Mouse (Mus musculus) frontal cortex, postnatal 10 days (tissue): ENCODE measurements at regions not wholly inside any gene's neighbourhood (a gene's known extent, or its start where the extent isn't known, plus 50 kb on each side); places are given as distances from the start of the nearest gene placed in this dataset.
"Not testable (repeated sequence)": the region's sequence is repeated elsewhere in the genome, so short reads cannot be mapped to it uniquely, and the experiment has no call there.

Experiments
- DNase-seq, 2 experiments: peaks; one replicate each; pipeline ENCODE4 v3.0.0; 2022; ENCODE audit warnings: low spot score in 2 of 2, mixed read lengths in 1 of 2

DNA sequence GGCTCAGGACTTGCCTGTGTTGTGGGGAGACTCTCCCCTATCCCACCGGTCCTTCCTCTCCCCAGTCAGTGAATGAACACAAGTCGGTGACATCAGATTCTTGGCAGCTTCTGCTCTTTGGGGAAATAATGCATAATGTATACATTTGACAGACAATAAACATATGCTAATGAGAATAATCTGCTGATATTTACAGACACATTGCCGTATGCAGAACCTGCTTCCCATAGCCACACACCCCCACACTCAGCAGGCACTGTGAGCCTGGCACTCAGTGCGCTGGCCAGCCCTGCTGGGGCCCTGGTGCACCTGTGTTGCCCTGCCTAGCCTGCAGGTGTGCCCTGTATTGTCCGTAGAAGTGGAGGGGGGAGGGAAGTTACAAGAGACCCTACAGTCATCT lies 215.5 kb downstream of the Matn1 start:
- no peak for DNase-seq

DNA sequence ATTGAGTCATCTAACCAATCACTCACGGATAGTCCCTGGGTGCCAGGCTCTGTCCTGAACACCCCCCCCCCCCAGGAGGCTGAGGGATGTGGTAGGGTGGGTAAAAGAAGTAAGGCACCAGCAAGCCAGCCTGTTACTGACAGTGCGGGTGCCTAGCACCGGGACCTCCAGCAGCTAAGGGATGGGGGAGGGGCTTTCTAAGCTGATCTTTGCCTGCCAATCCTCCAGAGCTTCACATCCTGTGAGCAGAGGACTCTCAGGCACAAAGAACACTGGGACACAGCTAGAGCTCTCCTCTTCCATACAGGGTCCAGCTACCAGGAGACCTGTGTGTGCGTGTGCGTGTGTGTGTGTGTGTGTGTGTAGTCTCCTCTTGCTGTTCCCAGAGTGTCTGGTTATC lies 215.9 kb downstream of the Matn1 start:
- DNase-seq, result no peak

DNA sequence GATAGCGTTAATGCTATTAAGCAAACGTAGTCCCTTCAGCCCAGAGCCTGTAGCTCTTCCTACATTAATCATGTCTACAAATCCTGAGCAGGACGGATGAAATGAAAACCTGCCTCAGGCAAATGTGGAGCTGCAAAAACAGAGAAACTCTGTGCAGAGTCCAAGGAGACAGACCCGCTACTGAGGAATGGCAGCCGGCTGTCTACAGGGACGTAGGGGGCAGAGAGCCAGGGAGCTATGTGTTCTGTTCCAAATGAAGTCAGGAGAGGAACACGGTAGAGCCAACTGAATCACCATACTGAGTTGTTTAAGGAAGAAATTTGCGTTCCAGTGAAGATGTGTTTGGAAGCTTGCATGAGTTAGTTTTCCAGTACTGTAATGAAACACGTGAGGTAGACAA lies 217.3 kb downstream of the Matn1 start:
- DNase-seq, result no peak

- peak in 1 of 2 experiments; percentile 7 for DNase-seq
Measured at GRCm38 (mm10) chr4:131163782-131164315, 219.7 kb downstream of the Matn1 start.

DNA sequence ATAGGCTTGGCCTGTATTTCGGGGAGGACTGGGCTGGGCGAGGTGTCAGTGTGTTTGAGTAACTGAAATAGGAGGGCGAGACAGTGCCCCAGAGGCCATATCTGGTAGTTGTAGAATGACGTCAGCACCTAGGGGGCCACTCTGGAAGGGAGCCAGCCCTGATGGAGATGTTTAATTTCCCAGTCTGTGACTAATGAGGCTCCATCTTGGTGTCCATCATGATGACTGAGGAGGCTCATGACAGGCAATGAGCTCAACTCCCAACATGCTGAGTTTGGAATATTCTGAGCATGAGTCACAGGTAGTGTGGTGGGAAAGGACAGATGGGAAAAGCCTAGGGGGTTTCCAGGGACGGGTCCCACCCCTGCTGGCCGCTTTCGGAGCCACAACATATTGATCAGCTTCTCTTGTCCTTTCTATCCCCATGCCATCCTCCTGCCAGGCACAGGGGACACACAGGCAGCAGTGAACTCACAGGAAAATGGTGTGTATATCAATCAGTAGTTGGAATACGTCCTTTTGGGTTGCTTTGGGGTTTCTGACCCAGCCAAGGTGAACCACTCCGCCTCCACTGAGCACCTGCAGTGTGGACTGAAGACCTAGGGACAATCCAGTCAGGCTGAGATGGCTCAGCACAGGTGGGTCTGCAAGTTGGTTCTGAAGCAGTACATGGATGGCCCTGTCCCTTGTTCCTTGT lies 222.5 kb downstream of the Matn1 start:
- DNase-seq, result no peak

DNA sequence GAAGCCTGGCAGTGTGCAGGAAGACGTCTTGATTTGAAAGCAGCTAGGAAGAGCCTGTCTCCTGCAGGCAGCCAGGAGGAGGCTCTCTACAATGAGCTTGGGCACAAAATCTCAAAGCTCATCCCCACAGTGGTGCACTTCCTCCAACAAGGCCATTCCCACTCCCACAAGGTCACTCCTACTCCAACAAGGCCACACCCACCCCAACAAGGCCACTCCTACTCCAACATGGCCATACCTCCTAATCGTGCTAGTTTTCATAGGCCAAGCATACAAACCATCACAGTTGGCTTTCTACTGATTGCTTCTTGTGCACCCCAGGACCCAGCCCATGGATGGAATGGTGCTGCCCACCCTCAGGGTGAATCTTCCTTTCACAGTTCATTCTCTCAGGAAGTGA lies 223.7 kb downstream of the Matn1 start:
- DNase-seq, result no peak

DNA sequence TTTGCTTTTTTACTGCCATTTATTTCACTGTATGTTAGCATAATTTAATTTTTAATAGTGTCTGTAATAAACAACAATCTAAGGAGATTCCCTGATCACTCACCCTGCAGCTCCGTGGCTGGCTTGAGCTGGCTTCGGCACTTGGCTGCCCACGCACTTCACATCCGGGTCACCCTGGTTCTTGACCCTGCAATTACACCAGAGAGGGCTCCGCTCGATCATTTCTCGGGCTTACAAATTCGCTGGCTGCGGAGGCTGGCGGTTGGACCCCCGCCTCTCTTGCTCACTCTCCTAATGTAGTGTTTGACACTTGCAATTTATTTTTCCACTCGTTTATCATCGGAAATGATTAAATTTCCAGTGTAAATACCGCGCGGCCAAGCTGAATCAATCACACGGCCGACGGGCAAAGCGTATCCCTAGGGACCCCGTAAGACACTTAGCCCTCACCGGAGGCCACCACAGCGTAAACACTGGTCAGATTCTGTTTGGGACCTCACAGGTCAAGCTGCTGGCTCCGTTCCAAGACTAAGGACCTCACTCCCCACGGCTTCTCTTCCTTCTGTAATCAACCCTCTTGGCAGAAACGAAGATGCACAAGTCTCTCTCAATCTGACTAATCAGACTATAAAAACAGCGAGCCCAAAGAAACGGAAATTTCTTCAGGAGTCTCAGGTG lies 229.7 kb downstream of the Matn1 start:
- no peak for DNase-seq

DNA sequence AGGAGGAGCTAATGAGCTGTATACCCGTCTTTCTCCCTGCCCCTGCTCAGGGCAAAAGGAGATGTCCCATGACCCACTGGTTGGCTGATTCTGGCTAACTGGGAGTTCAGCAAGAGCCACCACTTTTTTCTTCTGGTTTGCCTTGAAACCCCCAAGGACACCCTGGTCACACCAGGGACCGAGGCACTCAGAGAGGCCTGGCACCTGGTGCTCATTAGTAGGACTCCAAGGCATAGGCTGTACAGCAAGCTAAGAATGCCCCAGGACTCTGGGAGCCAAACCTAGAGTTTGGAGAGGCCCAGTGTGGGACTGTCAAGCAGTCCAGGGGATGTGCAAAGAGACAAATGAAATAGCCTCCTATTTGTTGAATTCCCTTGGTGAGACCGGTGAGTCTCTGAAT lies 232.5 kb downstream of the Matn1 start:
- DNase-seq, result no peak

GRCm38 (mm10) chr4:131177889-131178288 lies 233.7 kb downstream of the Matn1 start:
- DNase-seq, result no peak

GRCm38 (mm10) chr4:131178642-131179041 lies 234.5 kb downstream of the Matn1 start:
- DNase-seq, result not testable (repeated sequence)

DNA sequence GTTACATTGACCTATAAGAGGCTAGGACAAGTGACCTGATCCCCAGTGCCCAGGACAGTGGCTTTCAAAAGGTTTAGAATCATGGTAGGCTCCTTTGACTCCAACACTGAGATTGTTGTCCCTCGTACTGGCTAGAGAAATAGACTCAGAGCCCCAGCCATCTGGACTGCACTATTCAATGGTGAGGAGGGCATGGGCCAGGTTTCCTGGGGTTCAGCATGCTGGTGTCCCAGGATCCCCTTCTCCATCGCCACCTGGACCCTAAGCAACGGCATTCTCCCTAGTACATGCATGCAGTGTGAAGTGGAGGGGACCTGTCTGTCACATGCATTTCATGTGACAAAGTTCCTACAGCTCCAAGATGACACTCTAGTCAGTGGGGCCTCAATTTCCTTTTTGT lies 243.9 kb downstream of the Matn1 start:
- DNase-seq, result no peak

- DNase-seq, result no peak
Measured at GRCm38 (mm10) chr4:131191106-131191880, 247.1 kb downstream of the Matn1 start.

DNA sequence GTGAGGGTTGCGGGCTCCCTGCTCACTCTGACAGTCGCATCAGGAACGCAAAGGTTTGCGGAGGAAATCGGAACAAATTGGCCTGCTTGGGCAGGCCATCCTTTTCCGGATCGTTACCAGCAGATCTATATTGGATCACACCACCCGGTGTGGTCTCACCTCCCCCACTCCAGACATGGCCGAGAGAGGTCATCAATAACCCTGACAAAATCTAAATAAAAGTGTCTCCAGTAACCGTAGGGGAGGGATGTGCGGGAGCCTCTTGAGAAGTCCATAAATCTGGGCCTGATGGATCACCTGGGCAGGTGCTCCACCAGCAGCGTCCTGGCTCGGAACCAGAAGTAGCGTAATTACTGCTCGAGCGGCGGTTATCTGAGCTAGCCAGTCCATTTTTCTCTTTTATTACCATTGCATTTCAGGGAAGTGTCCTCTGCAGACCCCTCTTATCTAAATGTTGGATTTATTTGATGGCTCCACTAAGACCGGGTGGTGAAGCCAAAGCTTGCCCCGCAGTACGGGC lies 249.8 kb downstream of the Matn1 start:
- no peak for DNase-seq

GRCm38 (mm10) chr4:131196147-131196546 lies 252.0 kb downstream of the Matn1 start:
- no peak for DNase-seq

DNA sequence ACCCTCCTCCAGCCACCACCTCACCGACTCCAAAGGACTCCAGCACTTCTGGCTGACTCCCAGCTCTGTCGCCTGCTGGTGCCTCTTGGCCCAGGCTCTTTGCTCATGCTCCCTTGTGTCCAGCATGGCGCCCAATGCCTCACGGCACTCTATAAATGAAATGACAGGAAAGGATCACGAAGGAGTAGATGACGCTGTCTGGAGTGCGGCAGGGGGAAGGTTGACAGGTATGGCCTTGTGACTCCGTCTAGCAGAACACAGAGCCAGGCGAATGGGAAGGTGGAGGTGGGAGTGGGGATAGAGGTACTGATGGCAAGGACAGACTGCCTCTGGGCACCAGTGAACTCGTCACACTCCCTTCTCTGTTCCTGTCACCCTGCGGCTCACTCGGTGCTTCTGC lies 259.5 kb downstream of the Matn1 start:
- DNase-seq, result no peak

- DNase-seq, result no peak
Measured at GRCm38 (mm10) chr4:131204722-131205121, 260.5 kb downstream of the Matn1 start.

DNA sequence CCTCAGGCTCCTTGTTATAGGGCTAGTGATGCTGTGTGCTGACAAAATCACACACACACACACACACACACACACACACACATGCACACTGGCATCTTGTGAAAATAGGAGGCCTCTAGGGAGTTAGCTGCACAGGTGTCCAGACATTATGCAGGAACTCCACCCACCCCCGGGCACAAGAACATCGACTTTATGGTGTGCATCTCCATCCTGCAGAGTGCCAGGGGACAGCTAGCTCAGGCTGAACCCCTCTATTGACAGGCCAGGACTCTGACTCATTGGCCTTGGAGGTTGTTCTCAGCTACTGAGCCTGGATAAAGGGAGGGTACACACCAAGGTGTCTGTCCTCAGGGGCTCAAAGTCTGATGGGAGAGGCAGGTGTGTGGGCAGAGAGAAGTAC lies 260.9 kb downstream of the Matn1 start:
- DNase-seq, result no peak

- DNase-seq, result no peak
Measured at GRCm38 (mm10) chr4:131205685-131206084, 261.5 kb downstream of the Matn1 start.

- DNase-seq, result no peak
Measured at GRCm38 (mm10) chr4:131206181-131206885, 262.1 kb downstream of the Matn1 start.

DNA sequence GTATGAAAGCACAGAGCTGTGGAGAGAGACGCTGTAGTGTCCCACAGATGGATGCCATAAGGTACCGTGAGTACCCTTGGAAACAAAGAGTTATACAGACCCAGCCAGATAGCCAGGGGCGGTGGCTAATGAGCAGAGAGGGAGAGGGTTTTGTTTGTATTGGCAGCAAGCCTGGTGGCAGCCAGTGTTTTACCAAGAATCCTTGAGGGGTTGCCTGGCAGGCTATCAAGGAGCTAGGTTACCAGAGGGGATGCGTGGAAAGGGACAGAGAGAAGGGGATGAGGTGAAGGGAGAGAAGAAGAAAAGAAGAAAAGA lies 262.7 kb downstream of the Matn1 start:
- no peak for DNase-seq

GRCm38 (mm10) chr4:131207249-131207648 lies 263.1 kb downstream of the Matn1 start:
- no peak for DNase-seq

DNA sequence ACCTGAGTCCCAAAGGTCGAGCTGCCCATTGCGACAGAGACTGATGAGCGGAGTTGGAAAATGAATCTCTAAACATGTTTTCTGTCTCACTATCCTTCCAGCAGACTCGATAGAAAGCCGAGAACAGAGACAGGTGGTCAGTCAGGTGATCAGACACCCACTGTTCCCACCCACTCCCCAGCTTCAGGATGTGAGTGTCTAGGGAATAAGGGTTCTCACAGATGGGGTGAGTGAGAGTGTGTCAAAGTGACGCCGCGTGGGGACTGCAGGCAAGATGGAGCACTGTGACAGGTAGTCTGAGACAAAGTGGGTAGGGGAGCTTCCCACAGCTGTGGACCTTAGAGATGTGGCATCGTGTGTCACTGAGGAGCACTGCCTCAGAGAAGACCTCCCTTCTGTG lies 264.0 kb downstream of the Matn1 start:
- DNase-seq, result no peak
